Mouse (Mus musculus) midbrain, embryonic 14.5 days (tissue): ENCODE results near the gene Kcnj1. TPM values are rescaled to one million over a fixed set of nuclear protein-coding genes. Genes with fewer than 3 reads are reported as not detected.

ENCODE experiments used
- ATAC-seq: fragments of 200-750 bp; cut with Nextera tagmentation; 2 replicates; pipeline ENCODE4 v1.8.0; 2017; ENCODE audit warnings: moderate number of reproducible peaks, moderate library complexity; ENCODE audit not compliant: low FRiP score, low TSS enrichment
- DNase-seq: peaks from one replicate; pipeline ENCODE4 v3.0.0-alpha.2; 2015
- H3K27ac ChIP-seq: fragments of 300-500 bp; sonication (generic); replicated peaks from 2 replicates; pipeline ENCODE4 v1.5.1; 2014; ENCODE audit warnings: mild to moderate bottlenecking, low read depth, low read length, moderate library complexity
- H3K27me3 ChIP-seq: fragments of 300-500 bp; sonication (generic); 2 replicates; pipeline ENCODE4 v1.6.1; 2014; ENCODE audit warnings: low read length, control low read depth, mixed read lengths; ENCODE audit not compliant: control insufficient read depth, insufficient read depth
- H3K36me3 ChIP-seq: fragments of 300-500 bp; sonication (generic); 2 replicates; pipeline ENCODE4 v1.6.1; 2014; ENCODE audit warnings: low read length, control low read depth; ENCODE audit not compliant: control insufficient read depth, insufficient read depth
- H3K4me1 ChIP-seq: fragments of 300-500 bp; sonication (generic); 2 replicates; pipeline ENCODE4 v1.6.1; 2014; ENCODE audit warnings: mild to moderate bottlenecking, antibody characterized with exemption, low read length, control low read depth; ENCODE audit not compliant: control insufficient read depth, insufficient read depth
- H3K4me2 ChIP-seq: fragments of 300-500 bp; sonication (generic); 2 replicates; pipeline ENCODE4 v1.6.1; 2014; ENCODE audit warnings: mild to moderate bottlenecking, low read length, moderate library complexity
- H3K4me3 ChIP-seq: fragments of 300-500 bp; sonication (generic); replicated peaks from 2 replicates; pipeline ENCODE4 v1.5.1; 2014; ENCODE audit warnings: low read depth, low read length
- H3K9ac ChIP-seq: fragments of 300-500 bp; sonication (generic); replicated peaks from 2 replicates; pipeline ENCODE4 v1.6.1; 2014; ENCODE audit warnings: mild to moderate bottlenecking, low read length, moderate library complexity
- H3K9me3 ChIP-seq: fragments of 300-500 bp; sonication (generic); 2 replicates; pipeline ENCODE4 v1.6.1; 2016; ENCODE audit warnings: low read length, control low read depth, mixed read lengths; ENCODE audit not compliant: control insufficient read depth
- WGBS: fragments of 180-500 bp; shearing (Covaris S2); extraction: QIAGEN DNeasy Blood & Tissue Kit; methylation state at CpG from one replicate; pipeline ENCODE4 v1.1.7; 2014; 5-methylcytosine and 5-hydroxymethylcytosine counted together
- polyA plus RNA-seq: library from polyadenylated mRNA; unstranded; fragments of >200 nt; fragmentation: Nextera tagmentation; extraction: Ambion mirVana; gene quantifications from 2 replicates; pipeline ENCODE4 v1.2.1, GENCODE M21; 2014

Gene Kcnj1
- polyA plus RNA-seq, 1 experiment from 2014 or later, result not detected

DNA sequence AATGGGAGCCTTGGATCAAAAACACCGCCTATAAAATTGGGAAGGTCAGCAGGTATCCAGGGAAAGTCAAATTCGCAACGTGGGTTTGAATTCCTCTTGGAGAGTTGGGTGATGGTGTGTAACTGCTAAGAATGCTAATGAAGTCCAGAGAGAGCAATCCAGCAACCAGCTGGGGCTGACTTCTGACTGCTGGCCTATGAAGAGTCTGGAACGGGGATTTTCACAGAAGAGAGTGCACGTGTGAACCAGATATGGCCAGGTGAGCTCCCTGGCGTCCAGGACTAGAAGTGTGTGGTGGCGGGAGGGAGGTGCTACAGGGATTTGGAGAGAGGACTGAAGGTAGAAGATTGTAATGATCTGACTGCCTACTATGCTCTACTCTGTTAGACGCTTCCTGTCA lies 24.2 kb upstream of the Kcnj1 start:
- peaks cover 11% of the 10 kb centered on the region for H3K4me1 ChIP-seq
- H3K27me3 ChIP-seq, result peaks cover 22% of the 10 kb centered on the region; the same call in 1 of the 2 replicates
- DNase-seq, result no peak
- H3K27ac ChIP-seq, result no peak overlapping the region
- no peaks in the 10 kb centered on the region for H3K9me3 ChIP-seq
- ATAC-seq, result no peak
- no peak overlapping the region for H3K9ac ChIP-seq
- H3K4me3 ChIP-seq, result no peak overlapping the region
- 66% methylated on average over 8 of the region's 8 CpGs for WGBS
- no peak overlapping the region for H3K4me2 ChIP-seq
- H3K36me3 ChIP-seq, result no peaks in the 10 kb centered on the region

DNA sequence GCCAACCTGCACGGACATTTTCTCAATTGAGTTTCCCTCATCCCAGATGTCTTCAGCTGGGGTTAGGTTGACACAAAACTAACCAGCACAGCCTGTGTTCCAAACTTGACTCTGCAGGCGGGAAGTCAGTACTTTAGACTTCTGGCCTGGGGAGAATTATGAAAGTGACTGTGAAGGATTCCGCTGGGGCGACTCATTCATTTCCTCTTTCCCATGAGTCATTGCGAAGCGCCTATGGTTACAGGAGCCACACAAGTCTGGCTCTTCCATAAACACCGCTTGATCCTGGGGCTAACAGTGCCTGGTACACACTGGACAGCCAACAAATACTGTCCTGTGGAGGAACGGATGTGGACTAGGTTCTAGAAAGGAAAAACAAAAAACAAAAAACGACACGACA lies 22.9 kb upstream of the Kcnj1 start:
- Histone ChIP-seq H3K4me3 (no peak overlapping the region), H3K4me2 (no peak overlapping the region), H3K27ac (no peak overlapping the region), H3K9me3 (no peaks in the 10 kb centered on the region), H3K9ac (no peak overlapping the region), H3K36me3 (no peaks in the 10 kb centered on the region), H3K27me3 (peaks cover 10% of the 10 kb centered on the region; the same call in 1 of the 2 replicates), H3K4me1 (peaks cover 7% of the 10 kb centered on the region)
- ATAC-seq (no peak), DNase-seq (no peak)
- WGBS, result 91% methylated on average over 10 of the region's 10 CpGs

DNA sequence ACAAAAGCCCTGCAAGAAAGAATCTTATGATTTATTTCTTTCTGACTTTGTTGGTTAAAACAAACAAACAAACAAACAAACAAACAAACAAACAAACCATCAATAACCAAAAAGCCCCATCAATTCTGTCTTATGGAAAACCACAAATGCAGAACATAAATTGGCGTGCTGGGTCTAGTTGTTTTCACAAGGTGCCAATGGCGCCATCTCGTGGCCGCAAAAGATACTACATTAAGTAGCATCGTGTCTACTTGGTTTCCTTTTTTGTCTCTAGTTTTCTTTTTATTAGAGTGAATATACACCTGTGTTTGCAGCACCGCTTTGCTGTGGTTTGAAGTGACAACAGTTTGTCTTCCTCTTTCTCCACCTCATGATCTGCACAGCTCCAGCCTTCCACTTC lies 22.0 kb upstream of the Kcnj1 start:
- no peak for ATAC-seq
- Histone ChIP-seq H3K9me3 (no peaks in the 10 kb centered on the region), H3K36me3 (no peaks in the 10 kb centered on the region), H3K4me3 (no peak overlapping the region), H3K27me3 (peaks cover 7% of the 10 kb centered on the region; the same call in 1 of the 2 replicates), H3K27ac (no peak overlapping the region), H3K4me1 (peaks cover 4% of the 10 kb centered on the region; the same call in 1 of the 2 replicates), H3K9ac (no peak overlapping the region), H3K4me2 (no peak overlapping the region)
- DNase-seq, result peak; percentile 92
- 6% methylated on average over 6 of the region's 6 CpGs for WGBS

DNA sequence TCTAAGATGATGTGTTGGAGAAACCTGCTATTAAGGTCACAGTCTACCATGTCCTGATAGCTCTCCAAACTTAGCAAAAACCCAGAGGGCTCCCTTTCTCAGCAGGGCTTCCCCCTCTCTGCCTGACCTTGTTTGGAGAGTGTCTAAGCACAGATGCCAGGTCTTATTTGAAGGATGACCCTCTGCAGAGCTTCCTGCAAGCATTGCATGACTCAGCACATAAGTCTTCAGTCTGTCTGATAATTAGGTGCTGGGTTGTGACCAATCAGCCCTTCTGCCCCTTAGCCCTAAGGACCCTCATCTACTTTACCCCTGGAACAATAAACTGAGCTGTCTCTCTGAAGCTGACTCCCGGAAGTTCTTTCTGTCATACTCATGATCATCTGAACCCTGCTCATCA lies 11.5 kb upstream of the Kcnj1 start:
- no peak overlapping the region for H3K4me3 ChIP-seq
- H3K27ac ChIP-seq, result no peak overlapping the region
- ATAC-seq, result no peak
- 92% methylated on average over 1 of the region's 1 CpGs for WGBS
- no peaks in the 10 kb centered on the region for H3K27me3 ChIP-seq
- no peaks in the 10 kb centered on the region for H3K9me3 ChIP-seq
- H3K4me1 ChIP-seq, result no peaks in the 10 kb centered on the region
- no peaks in the 10 kb centered on the region for H3K36me3 ChIP-seq
- no peak for DNase-seq
- H3K9ac ChIP-seq, result no peak overlapping the region
- no peak overlapping the region for H3K4me2 ChIP-seq

DNA sequence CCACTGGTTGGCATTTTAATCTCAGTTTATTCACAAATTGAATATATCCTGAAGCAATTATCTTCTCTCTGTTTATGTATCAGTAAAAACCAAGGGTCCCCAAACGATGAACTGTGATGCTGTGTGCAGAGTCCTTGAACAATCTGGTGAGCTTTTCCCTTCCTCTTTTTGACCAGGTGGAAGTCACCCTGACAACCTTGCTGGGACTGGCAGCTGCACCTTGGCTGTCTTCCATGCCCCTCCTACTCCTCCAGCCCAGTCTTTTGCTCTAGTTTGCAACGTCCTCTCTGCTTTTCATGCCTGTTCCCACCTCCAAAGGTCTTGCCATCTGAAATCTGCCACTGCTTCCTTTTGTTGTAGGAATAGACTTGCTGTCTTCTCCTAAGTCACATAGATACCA lies 3.5 kb upstream of the Kcnj1 start:
- Histone ChIP-seq H3K9ac (no peak overlapping the region), H3K36me3 (no peaks in the 10 kb centered on the region), H3K9me3 (no peaks in the 10 kb centered on the region), H3K4me3 (no peak overlapping the region), H3K4me2 (no peak overlapping the region), H3K27ac (no peak overlapping the region), H3K27me3 (no peaks in the 10 kb centered on the region), H3K4me1 (peaks cover 6% of the 10 kb centered on the region; the same call in 1 of the 2 replicates)
- DNase-seq (no peak), ATAC-seq (no peak)
- 35% methylated on average over 2 of the region's 2 CpGs for WGBS

DNA sequence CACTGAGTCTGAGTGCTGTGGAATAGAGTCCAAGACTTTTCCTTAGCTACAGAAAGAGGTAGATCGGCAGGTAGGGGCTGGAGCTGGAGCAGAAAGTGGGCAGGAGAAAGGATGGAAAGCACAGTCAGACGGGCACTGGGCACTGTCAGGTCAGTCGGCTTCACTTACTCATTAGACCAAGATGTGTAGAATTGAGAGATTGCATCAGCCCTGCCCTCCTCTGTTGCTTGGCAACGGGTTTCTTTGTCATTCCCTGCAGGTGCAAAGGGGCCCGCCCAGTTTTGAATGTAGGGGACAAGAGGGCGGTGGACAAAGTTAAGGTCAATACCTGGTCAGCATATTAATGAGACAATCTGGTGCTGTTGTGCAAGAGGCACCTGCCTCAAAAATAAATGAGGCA lies 2.9 kb upstream of the Kcnj1 start:
- Histone ChIP-seq H3K36me3 (no peaks in the 10 kb centered on the region), H3K4me3 (no peak overlapping the region), H3K27ac (no peak overlapping the region), H3K9me3 (no peaks in the 10 kb centered on the region), H3K27me3 (no peaks in the 10 kb centered on the region), H3K4me2 (no peak overlapping the region), H3K4me1 (peaks cover 6% of the 10 kb centered on the region; the same call in 1 of the 2 replicates), H3K9ac (no peak overlapping the region)
- WGBS, result 33% methylated on average over 6 of the region's 6 CpGs
- ATAC-seq (no peak), DNase-seq (peak; percentile 31)

DNA sequence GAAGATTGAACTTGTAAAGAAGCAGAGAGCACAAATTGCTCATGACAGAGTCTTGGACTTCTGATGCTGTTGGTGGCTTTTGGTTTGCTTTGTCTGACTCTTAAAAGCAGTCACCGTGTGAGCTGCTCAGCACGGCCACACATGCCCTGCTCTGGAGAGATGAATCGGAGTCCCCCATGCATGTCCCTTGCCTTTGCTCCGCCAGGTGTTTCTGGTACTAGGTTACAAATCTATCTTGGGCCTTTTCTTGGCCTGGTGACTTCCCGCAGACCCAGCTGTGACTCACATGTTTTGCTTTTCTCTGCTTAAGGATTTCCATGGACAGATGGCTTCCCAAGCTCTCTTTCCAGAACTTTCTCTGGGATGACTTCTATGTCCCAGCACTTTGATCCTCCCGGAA lies 1.4 kb downstream of the Kcnj1 start:
- no peak for DNase-seq
- Histone ChIP-seq H3K4me2 (no peak overlapping the region), H3K9me3 (no peaks in the 10 kb centered on the region), H3K4me3 (no peak overlapping the region), H3K36me3 (no peaks in the 10 kb centered on the region), H3K4me1 (peaks cover 6% of the 10 kb centered on the region; the same call in 1 of the 2 replicates), H3K27me3 (no peaks in the 10 kb centered on the region), H3K9ac (no peak overlapping the region), H3K27ac (no peak overlapping the region)
- WGBS, result 91% methylated on average over 6 of the region's 6 CpGs
- ATAC-seq, result no peak

DNA sequence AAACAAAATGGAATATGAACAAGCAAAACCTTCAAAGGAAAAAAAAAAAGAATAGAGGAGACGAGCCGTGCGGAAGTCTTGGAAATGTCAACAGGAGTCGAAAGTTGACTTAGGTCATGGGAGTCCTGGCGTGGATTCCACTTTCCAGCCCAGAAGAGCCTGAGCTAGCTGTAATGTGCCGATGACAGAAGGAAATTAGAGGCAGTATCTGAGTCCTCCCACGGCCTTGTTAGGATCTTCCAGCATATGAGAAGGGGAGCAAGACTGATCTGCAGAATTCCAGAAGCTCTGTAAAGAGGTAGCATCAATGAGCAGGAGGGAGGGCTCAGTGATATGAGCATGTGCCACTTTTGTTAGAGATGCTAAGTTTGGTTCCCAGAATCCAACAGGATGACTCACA lies 3.7 kb downstream of the Kcnj1 start:
- DNase-seq, result no peak
- 88% methylated on average over 7 of the region's 7 CpGs for WGBS
- H3K4me1 ChIP-seq, result no peaks in the 10 kb centered on the region
- no peak overlapping the region for H3K4me2 ChIP-seq
- no peaks in the 10 kb centered on the region for H3K36me3 ChIP-seq
- H3K9me3 ChIP-seq, result no peaks in the 10 kb centered on the region
- H3K9ac ChIP-seq, result no peak overlapping the region
- no peaks in the 10 kb centered on the region for H3K27me3 ChIP-seq
- ATAC-seq, result no peak
- no peak overlapping the region for H3K4me3 ChIP-seq
- H3K27ac ChIP-seq, result no peak overlapping the region

DNA sequence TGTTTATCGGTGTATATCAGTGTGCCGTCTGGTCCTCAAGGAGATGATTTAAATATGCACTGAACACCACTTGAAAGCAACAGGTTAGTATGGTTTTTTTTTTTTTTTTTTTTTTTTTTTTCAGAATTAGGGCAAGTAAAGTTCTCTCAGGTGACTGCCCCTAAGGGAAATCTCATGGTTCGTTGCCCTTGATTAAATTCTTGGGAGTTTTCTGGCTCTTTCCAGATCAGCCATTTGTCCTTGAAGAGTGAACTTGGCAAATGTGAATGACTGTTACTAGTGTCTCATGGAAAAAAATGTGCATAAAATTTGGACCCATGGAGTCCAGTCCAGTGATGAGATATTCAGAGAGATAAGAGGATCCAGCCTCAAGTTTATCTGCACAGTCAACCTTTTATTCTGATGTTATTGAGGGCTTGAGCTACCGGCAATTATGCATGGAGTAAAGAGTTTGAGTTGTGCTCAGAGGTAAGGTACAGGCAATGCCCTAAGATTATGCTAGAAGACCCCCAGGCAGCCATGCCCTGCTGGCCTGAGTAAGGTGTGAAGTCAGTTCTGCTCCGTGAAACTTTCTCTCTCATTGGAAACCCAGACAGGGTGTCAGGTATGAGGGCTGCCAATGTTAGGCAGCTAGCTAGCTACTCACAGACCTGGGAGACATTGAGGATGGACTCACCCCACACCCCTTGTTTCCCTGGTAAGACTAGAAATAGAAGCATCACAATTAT lies 4.7 kb downstream of the Kcnj1 start:
- no peaks in the 10 kb centered on the region for H3K4me1 ChIP-seq
- no peak overlapping the region for H3K9ac ChIP-seq
- H3K27me3 ChIP-seq, result no peaks in the 10 kb centered on the region
- DNase-seq, result no peak
- no peak overlapping the region for H3K4me2 ChIP-seq
- no peaks in the 10 kb centered on the region for H3K9me3 ChIP-seq
- no peak for ATAC-seq
- no peaks in the 10 kb centered on the region for H3K36me3 ChIP-seq
- 91% methylated on average over 5 of the region's 5 CpGs for WGBS
- no peak overlapping the region for H3K27ac ChIP-seq
- H3K4me3 ChIP-seq, result no peak overlapping the region
